Mouse (Mus musculus) stomach, embryonic 15.5 days (tissue): ENCODE results near the gene C330007P06Rik. TPM values are rescaled to one million over a fixed set of nuclear protein-coding genes. Genes with fewer than 3 reads are reported as not detected.
"Not testable (repeated sequence)": the region's sequence is repeated elsewhere in the genome, so short reads cannot be mapped to it uniquely, and the experiment has no call there.

ENCODE experiments used
- ATAC-seq: fragments of 200-750 bp; cut with Nextera tagmentation; 2 replicates; pipeline ENCODE4 v1.8.0; 2017; ENCODE audit warnings: low read depth, moderate number of reproducible peaks, moderate TSS enrichment; ENCODE audit not compliant: insufficient read depth, low FRiP score
- H3K27ac ChIP-seq: fragments of 300-500 bp; sonication (generic); 2 replicates; pipeline ENCODE4 v1.5.1; 2015; ENCODE audit warnings: mild to moderate bottlenecking, inconsistent platforms
- H3K27me3 ChIP-seq: fragments of 300-500 bp; sonication (generic); replicated peaks from 2 replicates; pipeline ENCODE4 v1.6.1; 2015; ENCODE audit warnings: inconsistent platforms
- H3K36me3 ChIP-seq: fragments of 300-500 bp; sonication (generic); 2 replicates; pipeline ENCODE4 v1.6.1; 2015; ENCODE audit warnings: inconsistent platforms
- H3K4me1 ChIP-seq: fragments of 300-500 bp; sonication (generic); 2 replicates; pipeline ENCODE4 v1.6.1; 2015; ENCODE audit warnings: inconsistent platforms
- H3K4me2 ChIP-seq: fragments of 300-500 bp; sonication (generic); 2 replicates; pipeline ENCODE4 v1.6.1; 2015; ENCODE audit warnings: mild to moderate bottlenecking, inconsistent platforms
- H3K4me3 ChIP-seq: fragments of 300-500 bp; sonication (generic); replicated peaks from 2 replicates; pipeline ENCODE4 v1.5.1; 2015; ENCODE audit warnings: inconsistent platforms
- H3K9ac ChIP-seq: fragments of 300-500 bp; sonication (generic); 2 replicates; pipeline ENCODE4 v1.6.1; 2015; ENCODE audit warnings: inconsistent platforms
- H3K9me3 ChIP-seq: fragments of 300-500 bp; sonication (generic); 2 replicates; pipeline ENCODE4 v1.6.1; 2016; ENCODE audit warnings: inconsistent platforms
- WGBS: fragments of 180-500 bp; shearing (Covaris S2); methylation state at CpG from one replicate; pipeline ENCODE4 v1.1.7; 2015; 5-methylcytosine and 5-hydroxymethylcytosine counted together
- polyA plus RNA-seq: library from polyadenylated mRNA; unstranded; fragments of >200 nt; fragmentation: Nextera tagmentation; extraction: Ambion mirVana; gene quantifications from 2 replicates; pipeline ENCODE4 v1.2.1, GENCODE M21; 2015

The C330007P06Rik gene
- 26.9 and 28.4 TPM in 2 replicates for polyA plus RNA-seq

DNA sequence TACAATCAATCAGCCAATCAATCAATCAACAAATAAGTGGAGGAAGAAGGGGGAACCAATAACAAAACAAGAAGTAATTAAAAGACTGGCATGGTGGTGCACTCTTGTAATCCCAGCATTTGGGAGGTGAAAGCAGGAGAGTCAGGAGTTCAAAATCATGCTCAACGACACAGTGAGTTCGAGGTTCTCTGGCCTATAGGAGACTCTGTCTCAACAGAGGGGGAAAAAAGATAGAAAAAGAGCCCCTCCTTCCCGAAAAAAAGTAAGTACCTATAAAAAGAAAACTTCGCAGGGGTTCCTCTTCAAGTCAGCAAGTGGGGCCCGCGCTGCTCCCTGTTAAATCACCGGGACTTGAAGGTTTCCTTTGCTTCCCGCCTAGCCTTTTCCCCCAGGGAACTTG lies at the start of gene C330007P06Rik, which contains the start of gene Ube2a:
Gene C330007P06Rik (minus strand): TSS at position 347 of the 400 bp plus-strand sequence.
Gene Ube2a (plus strand): TSS at position 136 of the 400 bp plus-strand sequence.
- peak; percentile 15; the same call in 1 of the 2 replicates for ATAC-seq
- peak within 1 kb of the TSS; percentile 63 for H3K9ac ChIP-seq
- H3K9me3 ChIP-seq, result no peaks in the 10 kb centered on the region
- H3K27me3 ChIP-seq, result no peaks in the 10 kb centered on the region
- 22% methylated on average over 8 of the region's 8 CpGs for WGBS
- no peaks in the 10 kb centered on the region for H3K4me1 ChIP-seq
- H3K4me2 ChIP-seq, result peak within 1 kb of the TSS; percentile 54
- no peaks in the 10 kb centered on the region for H3K36me3 ChIP-seq
- H3K4me3 ChIP-seq, result peak within 1 kb of the TSS; percentile 68
- peak within 1 kb of the TSS; percentile 65 for H3K27ac ChIP-seq

- H3K4me2 ChIP-seq, result no peak overlapping the region
- no peak overlapping the region for H3K4me3 ChIP-seq
- H3K27ac ChIP-seq, result no peak overlapping the region
- H3K27me3 ChIP-seq, result no peaks in the 10 kb centered on the region
- WGBS, result 83% methylated on average over 4 of the region's 4 CpGs
- ATAC-seq, result no peak
- no peaks in the 10 kb centered on the region for H3K36me3 ChIP-seq
- no peak overlapping the region for H3K9ac ChIP-seq
- H3K4me1 ChIP-seq, result no peaks in the 10 kb centered on the region
- no peaks in the 10 kb centered on the region for H3K9me3 ChIP-seq
Measured at GRCm38 (mm10) chrX:36921346-36921745, 47.4 kb upstream of the C330007P06Rik start.

- WGBS, result 78% methylated on average over 1 of the region's 1 CpGs
- H3K27me3 ChIP-seq, result no peaks in the 10 kb centered on the region
- H3K4me3 ChIP-seq, result no peak overlapping the region
- H3K9ac ChIP-seq, result no peak overlapping the region
- H3K36me3 ChIP-seq, result no peaks in the 10 kb centered on the region
- H3K4me1 ChIP-seq, result no peaks in the 10 kb centered on the region
- no peak overlapping the region for H3K4me2 ChIP-seq
- no peak; the same call in 1 of the 2 replicates for ATAC-seq
- H3K27ac ChIP-seq, result no peak overlapping the region
- no peaks in the 10 kb centered on the region for H3K9me3 ChIP-seq
Measured at GRCm38 (mm10) chrX:36917749-36918148, 43.8 kb upstream of the C330007P06Rik start.

- no peak overlapping the region for H3K4me2 ChIP-seq
- 48% methylated on average over 12 of the region's 12 CpGs for whole genome bisulfite sequencing
- no peaks in the 10 kb centered on the region for H3K27me3 ChIP-seq
- no peak overlapping the region for H3K4me3 ChIP-seq
- no peak overlapping the region for H3K27ac ChIP-seq
- H3K36me3 ChIP-seq, result no peaks in the 10 kb centered on the region
- ATAC-seq, result no peak
- no peaks in the 10 kb centered on the region for H3K4me1 ChIP-seq
- no peak overlapping the region for H3K9ac ChIP-seq
- H3K9me3 ChIP-seq, result no peaks in the 10 kb centered on the region
Measured at GRCm38 (mm10) chrX:36911343-36911742, 37.4 kb upstream of the C330007P06Rik start.

GRCm38 (mm10) chrX:36906539-36906938 lies 32.6 kb upstream of the C330007P06Rik start:
- H3K27me3 ChIP-seq, result no peaks in the 10 kb centered on the region
- no peak overlapping the region for H3K4me3 ChIP-seq
- no peak overlapping the region for H3K4me2 ChIP-seq
- no peak for ATAC-seq
- H3K9ac ChIP-seq, result no peak overlapping the region
- no peak overlapping the region for H3K27ac ChIP-seq
- no peaks in the 10 kb centered on the region for H3K9me3 ChIP-seq
- no peaks in the 10 kb centered on the region for H3K36me3 ChIP-seq
- 30% methylated on average over 5 of the region's 5 CpGs for WGBS
- no peaks in the 10 kb centered on the region for H3K4me1 ChIP-seq

DNA sequence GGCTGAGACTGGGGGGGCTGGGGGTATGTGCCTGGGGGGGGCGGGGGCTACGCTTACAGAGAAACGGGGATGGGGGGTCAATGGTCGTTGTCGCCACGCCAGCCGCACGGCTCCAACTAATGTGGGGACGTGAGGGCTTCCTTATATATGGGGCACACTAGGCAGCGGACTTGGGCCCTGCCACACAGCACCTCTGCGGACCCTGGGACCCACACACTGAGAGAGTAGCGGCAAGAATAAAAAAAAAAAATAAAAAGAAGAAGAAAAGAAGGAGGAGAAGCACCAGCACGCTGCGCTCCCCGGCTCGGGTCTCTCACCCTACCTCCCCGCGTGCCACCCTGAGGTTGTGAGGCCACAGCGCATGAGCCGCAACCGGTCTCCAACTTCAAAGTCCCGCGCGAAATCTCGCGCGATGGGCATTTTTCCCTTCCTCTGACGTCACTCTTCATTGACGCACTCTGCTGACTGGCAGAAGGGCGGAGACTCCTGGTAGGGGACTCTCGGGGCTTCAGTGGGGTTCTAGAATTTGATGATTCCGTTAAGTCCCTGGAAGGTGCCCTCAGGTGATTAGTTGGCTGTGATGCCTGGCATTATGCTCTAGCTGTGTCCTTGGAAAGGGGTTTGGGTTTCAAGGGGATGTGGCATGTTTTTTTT lies 29.3 kb upstream of the C330007P06Rik start:
- ATAC-seq, result peak; percentile 89; the same call in 1 of the 2 replicates
- peak overlapping the region; percentile 54; the same call in 1 of the 2 replicates for H3K27ac ChIP-seq

GRCm38 (mm10) chrX:36902321-36903114 lies 28.6 kb upstream of the C330007P06Rik start, which contains the start of gene Nkrf:
Gene Nkrf (minus strand): TSS chrX:36902899.
- peak within 1 kb of the TSS; percentile 54; the same call in 1 of the 2 replicates for H3K27ac ChIP-seq
- H3K36me3 ChIP-seq, result no peaks in the 10 kb centered on the region
- ATAC-seq, result peak; percentile 48; the same call in 1 of the 2 replicates
- WGBS, result 29% methylated on average over 43 of the region's 47 CpGs
- peak within 1 kb of the TSS; percentile 55 for H3K4me3 ChIP-seq
- H3K4me1 ChIP-seq, result no peaks in the 10 kb centered on the region
- H3K9ac ChIP-seq, result peak within 1 kb of the TSS; percentile 37; the same call in 1 of the 2 replicates
- H3K9me3 ChIP-seq, result no peaks in the 10 kb centered on the region
- no peaks in the 10 kb centered on the region for H3K27me3 ChIP-seq
- H3K4me2 ChIP-seq, result peak within 1 kb of the TSS; percentile 62

More for the DNA sequence above, 29.3 kb upstream of the C330007P06Rik start:
- Histone ChIP-seq H3K4me1 (no peaks in the 10 kb centered on the region), H3K9ac (peak overlapping the region; percentile 37; the same call in 1 of the 2 replicates), H3K36me3 (no peaks in the 10 kb centered on the region), H3K4me2 (peak overlapping the region; percentile 62), H3K4me3 (peak overlapping the region; percentile 55), H3K27me3 (no peaks in the 10 kb centered on the region), H3K9me3 (no peaks in the 10 kb centered on the region)
- 12% methylated on average over 31 of the region's 32 CpGs for WGBS

DNA sequence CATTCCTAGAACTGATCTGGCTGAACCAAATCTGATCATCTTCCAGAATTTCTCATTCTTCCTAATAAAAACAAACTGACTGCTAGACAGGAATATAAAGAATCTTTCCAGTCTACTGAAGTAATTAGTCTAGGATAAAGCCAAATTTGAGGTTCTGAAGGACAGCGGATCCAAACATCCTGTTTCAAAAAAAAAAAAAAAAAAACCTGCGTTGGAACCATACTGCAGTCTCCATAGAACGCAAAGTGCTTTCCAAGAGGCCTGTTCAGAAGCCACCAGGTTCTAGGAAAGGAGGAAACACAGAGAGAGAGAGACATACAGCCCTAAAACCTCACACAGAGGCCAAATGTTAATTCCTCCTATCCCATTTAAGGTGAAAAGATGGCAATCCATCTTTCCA lies 27.7 kb upstream of the C330007P06Rik start:
- Histone ChIP-seq H3K36me3 (no peaks in the 10 kb centered on the region), H3K4me2 (peak overlapping the region; percentile 62), H3K27me3 (no peaks in the 10 kb centered on the region), H3K4me3 (peak overlapping the region; percentile 55; the same call in 1 of the 2 replicates), H3K27ac (no peak overlapping the region), H3K4me1 (no peaks in the 10 kb centered on the region), H3K9me3 (no peaks in the 10 kb centered on the region), H3K9ac (no peak overlapping the region)
- 17% methylated on average over 3 of the region's 3 CpGs for WGBS
- ATAC-seq, result no peak

DNA sequence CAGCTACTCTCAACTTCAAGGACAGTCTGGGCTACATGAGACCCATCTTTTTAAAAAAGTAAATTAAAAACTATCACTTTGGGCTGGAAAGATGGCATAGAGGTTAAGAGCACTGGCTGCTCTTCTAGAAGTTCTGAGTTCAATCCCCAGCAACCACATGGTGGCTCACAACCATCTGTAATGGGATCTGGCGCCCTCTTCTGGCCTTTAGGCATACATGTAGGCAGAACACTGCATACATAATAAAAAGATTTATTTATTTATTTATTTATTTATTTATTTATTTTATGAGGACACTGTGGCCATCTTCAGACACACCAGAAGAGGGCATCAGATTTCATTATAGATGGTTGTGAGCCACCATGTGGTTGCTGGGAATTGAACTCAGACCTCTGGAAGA lies 25.0 kb upstream of the C330007P06Rik start:
- 30% methylated on average over 1 of the region's 1 CpGs for WGBS
- H3K4me3 ChIP-seq, H3K27me3 ChIP-seq, H3K4me1 ChIP-seq, H3K9me3 ChIP-seq, H3K9ac ChIP-seq, H3K36me3 ChIP-seq, H3K4me2 ChIP-seq, H3K27ac ChIP-seq, ATAC-seq: not testable (repeated sequence)

DNA sequence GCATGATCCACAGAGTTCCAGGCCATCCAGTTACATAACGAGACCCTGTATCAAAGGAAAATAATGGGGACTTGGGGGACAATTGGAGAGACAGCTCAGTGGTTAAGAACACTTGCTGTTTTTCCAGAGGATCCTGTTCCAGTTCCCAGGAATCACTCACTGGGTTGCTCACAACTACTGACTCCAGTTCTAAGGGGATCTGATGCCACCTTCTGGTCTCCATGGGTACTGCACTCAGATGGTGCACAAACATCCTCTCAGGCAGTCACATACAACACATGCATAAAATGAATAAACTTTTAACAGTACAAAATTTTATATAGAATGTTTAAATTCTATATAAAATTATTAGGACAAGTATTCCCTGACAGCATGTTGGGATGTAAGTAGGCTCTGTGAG lies 10.8 kb upstream of the C330007P06Rik start:
- Histone ChIP-seq H3K27me3 (no peaks in the 10 kb centered on the region), H3K36me3 (no peaks in the 10 kb centered on the region), H3K4me1 (no peaks in the 10 kb centered on the region), H3K9ac (no peak overlapping the region), H3K4me3 (no peak overlapping the region), H3K9me3 (no peaks in the 10 kb centered on the region), H3K27ac (no peak overlapping the region), H3K4me2 (no peak overlapping the region)
- ATAC-seq, result no peak
- 92% methylated on average over 1 of the region's 1 CpGs for WGBS

DNA sequence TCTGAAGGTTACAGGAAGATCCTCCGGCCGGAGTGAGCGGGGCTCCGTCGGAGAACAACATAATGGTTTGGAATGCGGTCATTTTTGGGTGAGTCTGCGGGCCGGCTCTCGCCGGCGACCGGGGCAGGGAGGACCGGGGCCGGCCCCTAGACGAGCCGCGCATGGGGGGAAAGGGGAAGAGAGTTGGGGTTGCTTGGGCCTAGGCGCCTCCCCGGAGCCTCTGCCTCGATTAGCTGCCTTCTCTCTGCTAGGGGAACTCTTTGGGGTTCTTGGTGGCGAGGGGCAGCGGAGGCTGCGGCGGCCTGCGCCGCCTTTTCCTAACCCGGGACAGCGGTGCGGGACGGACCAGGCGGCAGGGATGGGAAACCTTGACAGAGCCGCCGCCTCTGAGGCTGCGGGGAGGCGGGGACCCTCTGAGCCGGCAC lies 805 bp upstream of the C330007P06Rik start:
- H3K36me3 ChIP-seq, result no peaks in the 10 kb centered on the region
- peak overlapping the region; percentile 68 for H3K4me3 ChIP-seq
- 16% methylated on average over 36 of the region's 36 CpGs for WGBS
- ATAC-seq, result 0 out of 2 replicates have a peak, but pooled peaks have one; percentile 47
- peak overlapping the region; percentile 63 for H3K9ac ChIP-seq
- peak overlapping the region; percentile 65 for H3K27ac ChIP-seq
- no peaks in the 10 kb centered on the region for H3K9me3 ChIP-seq
- H3K4me1 ChIP-seq, result no peaks in the 10 kb centered on the region
- H3K27me3 ChIP-seq, result no peaks in the 10 kb centered on the region
- peak overlapping the region; percentile 54 for H3K4me2 ChIP-seq
